Mouse (Mus musculus) midbrain, embryonic 10.5 days (tissue): ENCODE results near the gene Atg2a. TPM values are rescaled to one million over a fixed set of nuclear protein-coding genes. Genes with fewer than 3 reads are reported as not detected.

Experiments
- DNase-seq: peaks from one replicate; pipeline ENCODE4 v3.0.0-alpha.2; 2017; ENCODE audit warnings: low spot score
- H3K27ac ChIP-seq: fragments of 300-500 bp; sonication (generic); replicated peaks from 2 replicates; pipeline ENCODE4 v1.5.1; 2016; ENCODE audit warnings: mild to moderate bottlenecking
- H3K27me3 ChIP-seq: fragments of 300-500 bp; sonication (generic); 2 replicates; pipeline ENCODE4 v1.6.1; 2016; ENCODE audit warnings: low read depth, mild to moderate bottlenecking; ENCODE audit not compliant: poor library complexity, severe bottlenecking
- H3K36me3 ChIP-seq: fragments of 300-500 bp; sonication (generic); 2 replicates; pipeline ENCODE4 v1.6.1; 2016; ENCODE audit warnings: mild to moderate bottlenecking, moderate library complexity
- H3K4me1 ChIP-seq: fragments of 300-500 bp; sonication (generic); 2 replicates; pipeline ENCODE4 v1.6.1; 2016
- H3K4me3 ChIP-seq: fragments of 300-500 bp; sonication (generic); 2 replicates; pipeline ENCODE4 v1.5.1; 2016; ENCODE audit warnings: mild to moderate bottlenecking, moderate library complexity
- H3K9me3 ChIP-seq: fragments of 300-500 bp; sonication (generic); replicated peaks from 2 replicates; pipeline ENCODE4 v1.6.1; 2016; ENCODE audit warnings: mild to moderate bottlenecking
- WGBS: fragments of 180-500 bp; shearing (Covaris S2); methylation state at CpG from one replicate; pipeline ENCODE4 v1.1.7; 2016; 5-methylcytosine and 5-hydroxymethylcytosine counted together
- polyA plus RNA-seq: library from polyadenylated mRNA; unstranded; fragments of >200 nt; fragmentation: Nextera tagmentation; extraction: Ambion mirVana; gene quantifications from 2 replicates; pipeline ENCODE4 v1.2.1, GENCODE M21; 2016

Atg2a gene
- polyA plus RNA-seq: 10.1 and 13.4 TPM in 2 replicates

GRCm38 (mm10) chr19:6241274-6242107 lies at the start of gene Atg2a:
TSS of gene Atg2a (plus strand) at chr19:6241668.
- Histone ChIP-seq H3K27me3 (no peaks in the 10 kb centered on the region), H3K4me1 (peaks cover 28% of the 10 kb centered on the region), H3K9me3 (no peaks in the 10 kb centered on the region), H3K36me3 (peaks cover 23% of the 10 kb centered on the region), H3K4me3 (peak within 1 kb of the TSS; percentile 70), H3K27ac (peak within 1 kb of the TSS; percentile 81)
- under 1% methylated on average over 55 of the region's 55 CpGs for WGBS
- DNase-seq: peak; percentile 98

GRCm38 (mm10) chr19:6204265-6204664 lies 37.2 kb upstream of the Atg2a start:
- Histone ChIP-seq H3K36me3 (no peaks in the 10 kb centered on the region), H3K4me1 (no peaks in the 10 kb centered on the region), H3K27me3 (no peaks in the 10 kb centered on the region), H3K4me3 (no peak overlapping the region), H3K9me3 (no peaks in the 10 kb centered on the region), H3K27ac (no peak overlapping the region)
- 76% methylated on average over 2 of the region's 2 CpGs for WGBS
- DNase-seq: no peak

DNA sequence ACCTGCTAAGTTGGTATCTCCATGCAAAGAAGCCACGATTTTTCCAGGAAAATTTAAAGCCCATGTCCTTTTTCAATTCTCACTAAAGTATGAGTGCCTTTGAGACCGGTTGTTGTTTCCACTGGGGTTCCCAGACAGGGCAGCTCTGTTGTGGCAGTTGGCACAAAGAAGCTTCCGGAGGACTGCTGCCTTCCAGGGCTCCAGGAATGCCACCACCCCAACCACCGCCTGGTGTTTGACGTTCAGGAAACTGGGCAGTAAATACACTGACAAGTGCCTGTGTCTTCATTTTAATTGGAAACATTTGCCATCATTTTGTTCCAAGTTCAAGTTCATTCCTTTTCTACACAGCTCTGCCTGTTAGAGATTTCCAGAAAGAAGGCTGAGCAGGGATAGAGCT lies 34.8 kb upstream of the Atg2a start:
- Histone ChIP-seq H3K9me3 (no peaks in the 10 kb centered on the region), H3K4me1 (no peaks in the 10 kb centered on the region), H3K36me3 (no peaks in the 10 kb centered on the region), H3K27me3 (no peaks in the 10 kb centered on the region), H3K4me3 (no peak overlapping the region), H3K27ac (no peak overlapping the region)
- no peak for DNase-seq
- 83% methylated on average over 5 of the region's 5 CpGs for WGBS

DNA sequence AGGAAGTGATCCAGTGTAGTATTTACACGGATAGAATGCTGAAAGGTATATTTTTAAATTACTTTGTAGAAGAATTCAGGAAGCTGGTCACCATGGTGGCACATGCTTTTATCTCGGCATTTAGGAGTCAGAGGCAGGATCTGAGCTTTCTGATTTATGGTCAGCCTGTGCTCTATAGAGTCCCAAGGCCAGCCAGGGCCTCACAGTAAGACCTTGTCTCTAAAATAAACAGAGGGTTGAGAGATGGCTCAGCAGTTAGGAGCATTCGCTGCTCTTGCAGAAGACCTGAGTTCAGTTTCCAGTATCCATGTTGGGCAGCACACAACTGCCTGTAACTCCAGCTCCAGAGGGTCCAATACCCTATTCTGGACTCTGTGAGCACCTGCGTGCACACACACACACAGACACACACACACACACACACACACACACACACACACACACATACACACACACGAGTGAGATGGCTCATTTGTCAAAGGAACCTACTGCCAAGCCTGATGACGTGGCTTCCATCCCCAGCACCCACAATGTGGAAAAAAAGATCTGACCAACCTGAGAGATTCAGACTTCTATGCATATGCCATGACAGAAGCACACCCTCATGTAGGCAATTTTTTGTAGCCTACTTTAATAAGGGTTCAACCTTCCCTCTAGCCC lies 25.3 kb upstream of the Atg2a start:
- H3K36me3 ChIP-seq: no peaks in the 10 kb centered on the region
- no peaks in the 10 kb centered on the region for H3K27me3 ChIP-seq
- H3K9me3 ChIP-seq: no peaks in the 10 kb centered on the region
- DNase-seq: no peak
- no peak overlapping the region for H3K27ac ChIP-seq
- H3K4me1 ChIP-seq: no peaks in the 10 kb centered on the region
- H3K4me3 ChIP-seq: no peak overlapping the region
- 85% methylated on average over 6 of the region's 6 CpGs for WGBS

DNA sequence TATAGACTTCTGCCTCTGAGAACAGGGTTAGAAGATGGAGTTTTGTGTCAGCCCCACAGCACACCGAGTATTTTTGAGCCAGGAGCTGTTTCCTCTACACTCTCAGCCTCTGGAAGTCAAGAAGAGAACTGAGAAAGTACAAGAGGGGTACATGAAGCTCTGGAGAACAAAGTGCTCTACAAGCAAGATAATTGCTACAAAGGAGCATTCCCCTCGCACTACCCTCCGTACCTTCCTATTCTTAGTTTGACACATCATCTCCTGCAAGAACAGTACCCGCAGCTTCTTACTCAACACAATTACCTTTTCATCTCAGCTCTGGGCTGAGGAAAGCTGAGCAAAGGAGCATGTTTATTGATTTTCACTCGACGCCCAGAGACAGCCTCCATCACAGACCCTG lies 22.9 kb upstream of the Atg2a start:
- no peaks in the 10 kb centered on the region for H3K9me3 ChIP-seq
- H3K4me1 ChIP-seq: no peaks in the 10 kb centered on the region
- H3K27ac ChIP-seq: no peak overlapping the region
- H3K4me3 ChIP-seq: no peak overlapping the region
- no peak for DNase-seq
- no peaks in the 10 kb centered on the region for H3K27me3 ChIP-seq
- no peaks in the 10 kb centered on the region for H3K36me3 ChIP-seq
- 77% methylated on average over 6 of the region's 6 CpGs for WGBS

DNA sequence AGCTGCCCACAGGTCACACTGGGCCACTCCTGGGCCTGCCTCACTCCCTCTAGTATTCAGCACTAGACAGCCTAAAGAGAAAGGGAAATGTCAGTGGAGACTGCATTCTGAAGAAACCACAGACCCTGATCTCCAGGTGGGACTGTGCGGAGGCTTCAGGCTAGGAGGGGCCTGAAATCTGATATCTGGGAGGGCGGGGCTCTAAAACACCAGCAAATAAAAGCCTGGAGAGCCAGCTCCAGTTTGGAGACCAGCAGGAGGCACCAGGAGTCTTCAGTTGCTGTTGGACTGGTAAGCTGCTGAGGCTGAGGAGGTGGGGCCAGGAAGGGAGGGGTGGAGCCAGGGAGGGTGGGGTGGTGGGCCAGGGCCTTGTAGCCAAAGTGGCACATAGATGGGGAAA lies 15.3 kb upstream of the Atg2a start, which contains the start of gene Gpha2:
Gene Gpha2, plus strand, starts transcription at position 246 of the 400 bp plus-strand sequence.
- H3K27me3 ChIP-seq: no peaks in the 10 kb centered on the region
- H3K36me3 ChIP-seq: peaks cover 45% of the 10 kb centered on the region
- WGBS: 15% methylated on average over 2 of the region's 2 CpGs
- no peaks in the 10 kb centered on the region for H3K9me3 ChIP-seq
- DNase-seq: no peak
- H3K27ac ChIP-seq: 0 out of 2 replicates have a peak within 1 kb of the TSS, but pooled peaks have one; percentile 13
- 0 out of 2 replicates have a peak within 1 kb of the TSS, but pooled peaks have one; percentile 11 for H3K4me3 ChIP-seq
- H3K4me1 ChIP-seq: peaks cover 11% of the 10 kb centered on the region

DNA sequence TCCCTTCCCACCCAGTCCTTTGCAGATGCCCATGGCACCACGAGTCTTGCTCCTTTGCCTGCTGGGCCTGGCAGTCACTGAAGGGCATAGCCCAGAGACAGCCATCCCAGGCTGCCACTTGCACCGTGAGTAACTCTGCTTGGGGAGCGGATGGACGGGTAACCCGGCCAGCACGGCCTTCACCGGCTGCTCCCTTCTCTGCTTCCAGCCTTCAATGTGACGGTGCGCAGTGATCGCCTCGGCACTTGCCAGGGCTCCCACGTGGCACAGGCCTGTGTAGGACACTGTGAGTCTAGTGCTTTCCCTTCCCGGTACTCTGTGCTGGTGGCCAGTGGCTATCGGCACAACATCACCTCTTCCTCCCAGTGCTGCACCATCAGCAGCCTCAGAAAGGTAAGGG lies 14.7 kb upstream of the Atg2a start:
- 89% methylated on average over 14 of the region's 14 CpGs for WGBS
- Histone ChIP-seq H3K27me3 (no peaks in the 10 kb centered on the region), H3K27ac (0 out of 2 replicates have a peak overlapping the region, but pooled peaks have one; percentile 9), H3K4me1 (peaks cover 11% of the 10 kb centered on the region), H3K36me3 (peaks cover 51% of the 10 kb centered on the region), H3K4me3 (0 out of 2 replicates have a peak overlapping the region, but pooled peaks have one; percentile 11), H3K9me3 (no peaks in the 10 kb centered on the region)
- DNase-seq: no peak

- H3K27ac ChIP-seq: 0 out of 2 replicates have a peak overlapping the region, but pooled peaks have one; percentile 13
- DNase-seq: no peak
- 84% methylated on average over 4 of the region's 4 CpGs for WGBS
- H3K4me1 ChIP-seq: peaks cover 11% of the 10 kb centered on the region
- no peaks in the 10 kb centered on the region for H3K9me3 ChIP-seq
- no peak overlapping the region for H3K4me3 ChIP-seq
- no peaks in the 10 kb centered on the region for H3K27me3 ChIP-seq
- peaks cover 60% of the 10 kb centered on the region for H3K36me3 ChIP-seq
These were observed 13.6 kb upstream of the Atg2a start for GRCm38 (mm10) chr19:6227864-6228263.

DNA sequence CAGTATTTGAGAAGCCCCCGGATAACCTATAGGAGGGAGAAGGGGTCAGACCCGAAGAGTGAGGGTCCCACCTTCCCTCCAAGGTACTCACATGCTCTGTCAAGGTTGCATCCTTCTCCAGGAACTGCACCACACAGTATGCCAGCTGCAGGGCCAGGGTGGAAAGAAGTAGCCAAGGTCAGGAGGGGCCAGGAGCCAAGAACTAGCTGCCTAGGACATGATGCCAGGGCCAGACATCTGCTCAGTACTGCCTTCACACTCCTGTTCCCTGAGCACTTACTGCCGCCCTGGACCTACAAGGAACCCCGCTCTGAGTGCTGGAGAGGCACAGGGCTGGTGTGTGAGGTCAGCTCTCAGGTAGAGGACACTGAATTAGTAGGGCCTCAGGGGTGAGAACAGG lies 11.1 kb upstream of the Atg2a start:
- H3K9me3 ChIP-seq: no peaks in the 10 kb centered on the region

GRCm38 (mm10) chr19:6231036-6231435 lies 10.4 kb upstream of the Atg2a start:
- H3K9me3 ChIP-seq: no peaks in the 10 kb centered on the region
- H3K4me3 ChIP-seq: no peak overlapping the region
- DNase-seq: no peak
- peaks cover 27% of the 10 kb centered on the region for H3K4me1 ChIP-seq
- 86% methylated on average over 2 of the region's 2 CpGs for whole genome bisulfite sequencing
- no peak overlapping the region for H3K27ac ChIP-seq
- no peaks in the 10 kb centered on the region for H3K27me3 ChIP-seq
- H3K36me3 ChIP-seq: peaks cover 66% of the 10 kb centered on the region

More for the DNA sequence above, 11.1 kb upstream of the Atg2a start:
- Histone ChIP-seq H3K36me3 (peaks cover 66% of the 10 kb centered on the region), H3K27me3 (no peaks in the 10 kb centered on the region), H3K4me3 (no peak overlapping the region), H3K27ac (no peak overlapping the region), H3K4me1 (peaks cover 28% of the 10 kb centered on the region)
- WGBS: 87% methylated on average over 4 of the region's 4 CpGs
- DNase-seq: no peak

DNA sequence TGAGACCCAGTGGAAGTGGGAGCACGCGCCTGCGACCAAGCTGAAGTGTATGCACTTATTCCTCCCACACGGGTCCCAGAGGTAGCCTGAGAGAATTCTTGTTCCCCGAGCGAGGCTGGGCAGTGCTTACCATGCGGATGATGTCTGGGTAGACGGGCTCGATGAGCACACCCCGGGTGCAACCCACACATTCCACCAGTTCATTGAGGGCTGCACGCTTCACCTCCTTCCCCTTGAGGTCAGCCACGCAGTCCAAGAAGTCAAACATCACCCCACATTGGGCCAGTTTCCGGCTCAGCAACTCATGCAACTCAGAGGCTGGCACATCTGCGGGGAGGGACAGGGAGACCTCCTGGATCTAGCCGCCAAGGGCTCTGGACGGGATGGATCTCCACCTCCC lies 7.8 kb upstream of the Atg2a start:
- no peak for DNase-seq
- Histone ChIP-seq H3K27me3 (no peaks in the 10 kb centered on the region), H3K4me1 (peaks cover 27% of the 10 kb centered on the region), H3K36me3 (peaks cover 46% of the 10 kb centered on the region), H3K27ac (no peak overlapping the region), H3K9me3 (no peaks in the 10 kb centered on the region), H3K4me3 (peak overlapping the region; percentile 16; the same call in 1 of the 2 replicates)
- 85% methylated on average over 16 of the region's 16 CpGs for WGBS

DNA sequence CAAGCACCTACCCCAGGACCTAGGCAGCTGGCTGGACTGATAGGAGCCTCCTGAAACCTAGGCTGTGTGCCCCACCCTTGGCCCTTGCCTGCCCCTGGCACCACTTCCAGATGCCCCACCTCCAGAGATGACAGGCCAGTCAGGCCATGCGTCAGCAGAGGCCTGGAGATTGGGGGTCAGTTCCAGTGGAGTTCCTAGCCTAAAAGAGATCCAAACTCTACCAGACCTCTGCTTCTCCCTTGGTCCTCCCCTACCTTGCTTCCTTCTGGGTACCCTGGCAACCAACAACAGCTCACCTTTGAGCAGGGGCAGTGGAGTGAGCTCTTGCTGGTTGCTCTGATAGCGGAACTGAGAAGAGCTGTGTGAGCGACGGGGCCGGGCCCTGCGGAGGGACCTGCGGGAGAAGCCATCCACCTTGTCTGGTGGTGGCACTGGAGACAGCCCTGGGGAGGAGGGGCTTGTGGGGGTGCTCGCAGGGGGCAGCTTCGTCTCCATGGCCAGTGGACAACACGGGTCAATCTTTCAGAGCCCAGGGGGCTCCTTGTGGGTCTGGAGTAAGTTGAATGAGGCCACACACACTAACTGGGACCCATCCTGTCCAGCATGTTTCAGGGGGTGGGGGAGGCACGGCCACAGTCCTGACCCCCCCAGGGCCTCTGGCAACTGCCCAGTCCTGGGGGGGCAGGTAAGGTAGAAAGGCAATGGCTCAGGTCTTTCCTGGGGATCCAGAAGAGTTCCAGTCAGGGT lies 7.0 kb upstream of the Atg2a start:
- Histone ChIP-seq H3K4me1 (peaks cover 27% of the 10 kb centered on the region), H3K9me3 (no peaks in the 10 kb centered on the region), H3K27me3 (no peaks in the 10 kb centered on the region), H3K4me3 (peak overlapping the region; percentile 83), H3K27ac (peak overlapping the region; percentile 94), H3K36me3 (peaks cover 37% of the 10 kb centered on the region)
- 67% methylated on average over 11 of the region's 11 CpGs for WGBS
- no peak for DNase-seq
